Mouse (Mus musculus) urinary bladder, postnatal 36 days (tissue): ENCODE measurements around the gene Drosha.

Source experiments
- DNase-seq, 2 experiments: peaks; one replicate each; pipeline ENCODE4 v3.0.0; 2022; ENCODE audit warnings: low spot score in 2 of 2, mixed read lengths in 1 of 2

Gene Drosha

DNA sequence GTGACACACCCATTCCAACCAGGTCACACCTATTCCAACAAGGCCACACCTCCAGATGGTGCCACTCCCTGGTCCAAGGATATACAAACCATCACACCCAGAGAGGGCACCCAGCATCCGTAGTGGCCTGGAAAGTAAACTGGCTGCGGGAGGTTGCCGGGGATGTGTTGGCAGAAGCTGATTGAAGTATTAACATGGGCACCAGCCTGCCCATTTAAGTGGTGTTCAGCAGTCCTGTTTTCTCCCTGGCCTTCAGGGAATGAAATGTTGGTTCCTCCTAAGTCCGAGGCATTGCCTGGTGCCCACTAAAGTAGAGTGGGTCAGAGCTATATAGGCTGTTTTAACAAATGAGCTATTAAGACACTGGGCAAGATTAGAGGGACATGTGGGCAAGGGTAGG, 8.0 kb downstream of the Drosha start:
- DNase-seq: no peak

DNA sequence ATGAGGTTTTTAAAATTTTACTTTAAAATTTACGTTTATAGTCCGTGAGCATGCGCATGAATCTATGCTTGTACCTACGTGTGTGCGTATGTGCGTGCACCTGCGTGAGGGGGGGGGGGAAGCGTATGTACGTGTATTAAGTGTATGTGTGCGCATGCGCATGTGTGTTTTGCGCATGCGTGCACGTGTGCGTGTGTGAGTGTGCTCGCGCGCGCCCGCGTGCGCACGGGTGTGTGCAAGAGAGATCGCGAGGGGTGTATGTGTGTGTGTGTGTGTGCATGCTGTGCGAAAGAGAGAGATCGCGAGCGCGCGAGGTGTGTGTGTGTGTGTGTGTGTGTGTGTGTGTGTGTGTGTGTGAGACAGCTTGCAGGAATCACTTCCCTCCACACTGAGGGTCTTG, 8.8 kb downstream of the Drosha start:
- no peak for DNase-seq

DNA sequence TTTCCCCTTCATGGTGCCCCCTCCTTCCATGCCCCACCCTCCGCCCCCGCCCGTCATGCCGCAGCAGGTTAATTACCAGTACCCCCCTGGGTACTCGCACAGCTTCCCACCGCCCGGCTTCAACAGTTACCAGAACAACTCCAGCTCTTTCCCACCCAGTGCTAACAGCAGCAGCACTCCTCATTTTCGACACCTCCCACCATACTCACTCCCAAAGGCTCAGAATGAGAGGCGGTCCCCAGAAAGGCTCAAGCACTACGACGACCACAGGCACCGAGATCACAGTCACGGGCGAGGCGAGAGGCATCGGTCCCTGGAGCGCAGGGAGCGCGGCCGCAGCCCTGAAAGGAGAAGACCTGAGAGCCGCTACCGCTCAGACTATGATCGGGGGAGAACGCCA, 9.6 kb downstream of the Drosha start:
- no peak for DNase-seq

DNA sequence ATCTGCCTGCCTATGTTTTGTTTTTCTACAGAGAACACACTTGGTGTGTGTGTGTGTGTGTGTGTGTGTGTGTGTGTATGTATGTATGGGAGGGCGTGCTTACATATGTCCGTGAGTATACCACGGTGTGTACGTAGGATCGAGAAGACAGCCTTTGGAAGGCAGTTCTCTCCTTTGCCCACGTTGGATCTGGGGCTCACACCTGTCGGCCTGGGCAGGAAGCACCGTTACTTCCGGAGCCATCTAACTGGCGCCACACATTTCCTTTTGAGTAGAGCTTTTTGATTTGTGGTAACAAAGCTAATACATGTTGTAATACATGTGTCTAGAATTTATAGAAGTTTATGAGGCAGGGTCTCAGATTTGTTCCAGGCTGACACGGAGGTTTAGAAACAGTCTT, 16.1 kb downstream of the Drosha start:
- DNase-seq: no peak

DNA sequence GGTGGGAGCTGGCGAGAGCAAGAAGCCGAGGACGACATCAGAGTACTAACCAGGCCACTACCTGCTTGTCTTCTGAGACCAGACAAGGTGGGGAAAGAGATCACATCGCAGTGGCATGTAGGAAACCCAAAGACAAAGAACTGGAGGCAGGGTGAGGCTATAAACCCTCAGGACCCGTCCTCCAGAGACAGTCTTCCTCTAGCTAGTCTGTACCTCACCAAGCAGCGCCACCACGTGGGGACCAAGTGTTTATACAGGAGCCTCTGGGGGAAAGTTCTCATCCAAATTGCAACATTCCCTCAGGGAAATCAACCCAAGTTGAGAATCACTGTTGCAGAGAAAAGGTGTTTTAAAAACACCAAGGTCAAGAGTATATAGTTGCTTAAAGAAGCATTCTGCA, 18.2 kb downstream of the Drosha start:
- no peak for DNase-seq

DNA sequence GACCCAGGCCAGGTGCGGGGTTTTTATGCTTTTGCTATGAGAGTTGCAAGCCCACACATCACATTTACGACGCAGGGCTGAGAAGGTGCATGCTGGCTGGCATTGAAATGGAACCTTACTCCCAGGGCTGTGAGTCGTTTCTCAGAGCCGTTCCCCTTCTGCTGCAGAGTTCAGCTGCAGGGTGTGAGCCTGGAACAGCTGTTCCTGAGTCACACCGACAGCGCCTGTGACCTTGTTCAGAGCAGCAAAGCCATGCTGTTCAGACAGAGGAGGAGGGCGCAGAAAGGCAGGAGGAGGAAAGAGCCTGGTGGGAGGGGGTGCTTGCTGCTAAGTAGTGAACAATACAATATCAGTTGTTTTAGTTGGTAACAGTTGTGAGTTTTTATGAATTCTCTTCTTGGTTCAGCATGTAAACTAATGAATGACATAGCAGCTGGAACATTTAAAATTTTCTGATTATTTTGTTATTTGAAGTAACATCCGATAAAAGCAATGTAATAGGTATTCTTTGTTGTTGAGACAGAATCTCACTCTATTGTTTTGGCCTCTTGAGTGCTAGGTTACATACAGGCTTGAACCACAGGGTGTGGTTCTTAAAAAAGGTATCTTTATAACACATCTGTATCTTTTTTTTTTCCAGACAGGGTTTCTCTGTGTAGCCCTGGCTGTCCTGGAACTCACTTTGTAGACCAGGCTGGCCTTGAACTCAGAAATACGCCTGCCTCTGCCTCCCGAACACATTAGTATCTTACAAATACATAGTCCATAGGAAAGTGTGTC, 23.8 kb downstream of the Drosha start:
- DNase-seq: no peak

DNA sequence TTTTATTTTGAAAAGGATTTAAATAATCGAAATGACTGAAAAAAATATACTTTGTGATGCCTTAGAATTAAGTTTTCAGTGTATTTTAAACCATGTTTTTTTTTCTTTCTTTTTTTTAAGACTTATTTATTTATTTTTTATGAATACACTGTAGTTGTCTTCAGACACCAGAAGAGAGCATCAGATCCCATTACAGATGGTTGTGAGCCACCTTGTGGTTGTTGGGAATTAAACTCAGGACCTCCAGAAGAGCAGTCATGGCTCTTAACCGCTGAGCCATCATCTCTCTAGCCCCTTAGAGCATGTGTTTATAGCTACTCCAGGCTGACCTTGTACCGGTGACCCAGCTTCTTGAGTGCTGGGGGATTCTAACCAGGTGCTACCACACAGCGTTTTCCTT, 24.8 kb downstream of the Drosha start:
- DNase-seq: no peak

DNA sequence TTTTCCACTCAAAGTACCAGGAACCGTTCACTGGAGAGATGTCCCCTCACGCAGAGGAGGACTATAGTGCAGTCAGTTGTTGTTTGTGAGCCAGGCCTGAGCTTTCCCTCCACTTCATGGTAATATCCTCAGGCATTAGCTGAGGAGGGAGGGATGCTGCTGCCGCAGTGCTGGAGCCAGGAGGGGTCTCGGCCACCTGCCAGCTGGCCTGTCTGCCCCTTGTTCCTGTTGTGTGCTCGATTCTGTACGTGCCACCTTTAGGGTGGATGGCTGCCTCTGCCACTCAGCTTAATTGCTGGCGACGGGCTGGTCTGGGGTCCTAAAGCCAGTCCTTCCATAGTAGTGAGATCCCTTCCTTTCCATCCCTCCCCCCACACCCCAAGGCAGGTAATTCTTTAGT, 28.9 kb downstream of the Drosha start:
- DNase-seq: no peak

DNA sequence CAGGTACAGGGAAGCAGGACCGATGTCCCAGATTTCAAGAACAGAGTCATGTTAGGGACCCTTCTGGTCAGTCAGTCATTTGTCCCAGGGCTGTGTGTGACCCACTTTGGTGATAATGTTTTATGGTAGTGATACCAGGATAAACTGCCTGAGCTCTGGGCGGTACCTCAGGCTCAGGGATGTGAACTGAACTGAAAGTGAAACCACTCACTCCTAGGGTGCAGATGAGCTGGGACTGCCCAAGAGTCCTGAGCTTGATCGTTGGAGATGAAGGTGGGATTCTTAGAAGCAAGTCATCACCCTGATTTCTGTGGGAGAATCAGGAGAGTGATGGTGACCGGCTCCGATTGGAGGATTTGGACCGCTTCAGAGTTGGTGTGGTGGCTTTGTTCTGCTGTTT, 32.2 kb downstream of the Drosha start:
- DNase-seq: no peak

DNA sequence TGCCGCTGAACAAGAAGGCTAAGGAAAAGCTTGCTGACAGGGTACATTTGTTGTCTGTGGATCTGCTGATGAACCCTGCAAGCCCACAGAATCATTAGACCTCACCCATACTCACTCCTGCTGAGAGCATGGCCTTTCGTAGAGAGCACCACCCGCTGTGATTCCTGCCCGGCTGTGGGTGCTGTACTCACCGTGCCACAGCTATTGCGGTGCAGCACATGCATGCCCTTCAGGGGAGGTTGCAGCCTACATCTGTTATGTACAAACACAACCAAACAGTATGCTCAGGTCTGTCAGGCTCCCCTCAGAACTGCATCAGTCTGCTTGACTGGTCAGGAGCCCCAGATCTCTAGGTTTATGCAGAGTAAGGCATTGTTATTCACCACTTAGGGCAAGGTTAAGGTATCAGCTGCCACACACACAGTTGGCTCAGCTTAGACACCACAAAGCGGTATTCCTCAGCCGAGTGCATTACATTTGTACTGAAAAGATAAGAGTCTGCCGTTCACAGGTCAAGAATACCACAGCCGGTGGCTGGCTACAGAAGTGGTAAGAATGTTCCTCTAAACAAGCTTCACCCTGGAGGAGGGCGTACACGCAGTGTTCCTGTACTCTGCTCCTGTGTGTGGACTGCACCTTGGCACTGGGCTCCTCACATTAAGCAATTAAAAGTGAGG, 33.4 kb downstream of the Drosha start:
- no peak for DNase-seq

DNA sequence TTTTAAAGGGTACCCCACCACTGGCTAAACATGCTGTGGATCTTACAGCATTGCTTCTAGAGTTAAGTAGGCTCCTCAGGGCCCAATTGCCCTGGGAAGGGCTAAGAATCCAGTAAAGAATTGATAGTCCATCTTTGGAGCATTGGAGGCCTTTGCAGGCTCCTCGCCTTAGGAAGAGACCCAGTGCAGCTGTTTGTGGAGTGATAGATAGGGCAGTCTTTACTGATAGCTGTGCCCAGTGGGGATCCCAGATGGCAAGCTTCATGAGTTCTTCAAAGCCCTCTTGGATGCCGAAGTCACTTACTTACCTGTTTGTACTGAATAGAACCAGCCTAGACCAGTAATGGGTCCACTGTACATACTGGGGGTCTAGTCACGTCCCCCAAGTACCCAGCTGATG, 34.0 kb downstream of the Drosha start:
- no peak for DNase-seq

DNA sequence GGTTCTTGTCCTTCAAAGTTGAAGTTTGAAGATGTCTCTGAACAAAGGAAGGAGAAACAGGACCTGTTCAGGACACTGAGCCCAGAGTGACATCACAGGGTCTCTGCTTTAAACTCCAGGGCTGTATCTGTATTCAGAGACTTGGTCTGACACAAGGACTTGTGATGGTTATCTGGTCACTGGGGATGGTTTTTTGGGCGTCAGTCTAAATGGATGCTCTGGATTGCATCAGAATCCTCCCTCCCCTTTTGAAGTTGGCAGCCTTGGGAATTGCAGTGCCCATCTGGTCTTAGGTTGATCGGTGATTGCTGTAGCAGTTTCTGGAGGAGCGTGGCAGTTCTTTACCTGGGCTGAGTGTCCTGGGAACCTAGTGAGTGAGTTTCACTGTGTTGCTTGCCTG, 37.4 kb downstream of the Drosha start:
- no peak for DNase-seq

DNA sequence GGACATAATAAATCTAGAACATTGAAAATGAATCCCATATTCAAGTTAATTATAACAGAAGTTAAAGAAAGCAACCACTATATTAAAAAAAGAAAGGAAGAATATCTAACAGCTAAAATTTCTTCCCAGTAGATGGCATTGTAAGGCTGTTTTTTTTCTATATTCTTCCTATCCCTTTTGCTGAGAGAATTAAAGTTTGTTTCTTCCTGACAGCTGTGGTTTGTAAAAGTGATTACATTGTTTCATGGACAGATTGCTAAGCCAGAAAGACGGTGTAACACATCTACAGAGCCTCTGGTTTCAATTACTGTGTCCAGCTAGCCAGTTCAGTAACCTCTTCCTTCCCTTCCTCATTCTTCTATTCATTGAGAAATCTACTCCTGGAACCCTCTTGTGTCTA, 39.1 kb downstream of the Drosha start:
- DNase-seq: no peak

DNA sequence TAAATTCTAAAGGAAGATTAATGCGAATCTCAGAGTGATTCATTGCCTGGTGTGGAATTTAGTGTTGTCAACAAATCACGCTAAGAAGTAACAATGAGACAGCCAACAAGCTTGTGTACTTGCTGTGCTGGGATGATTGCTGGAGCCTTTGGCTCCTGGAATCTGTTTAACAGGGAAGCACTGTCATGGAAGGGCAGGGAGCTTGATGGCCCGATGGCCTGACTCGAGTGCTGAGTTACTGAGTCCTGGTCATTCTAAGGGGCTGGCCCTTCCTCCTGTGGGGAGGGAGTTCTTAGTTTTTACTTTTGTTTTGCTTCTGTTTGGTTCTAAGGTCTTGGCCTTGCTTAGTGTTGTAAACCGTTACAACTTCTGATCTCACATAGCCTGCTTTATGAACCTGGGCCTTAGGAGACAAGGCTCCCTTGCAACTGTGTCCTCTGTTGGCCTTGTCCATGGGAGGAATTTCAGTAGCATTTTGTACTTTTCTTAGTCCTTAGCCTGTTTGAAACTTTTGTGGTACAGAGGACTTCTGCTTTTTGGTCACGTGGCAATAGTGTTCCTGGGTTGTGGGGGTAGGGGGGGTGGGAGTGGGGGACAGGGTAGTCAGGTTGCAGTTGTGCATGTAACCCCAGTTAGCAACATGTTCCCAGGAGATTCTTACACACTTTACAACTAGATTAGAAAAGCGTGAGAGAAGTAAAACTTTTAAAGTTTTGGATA, 41.1 kb downstream of the Drosha start:
- DNase-seq: no peak

DNA sequence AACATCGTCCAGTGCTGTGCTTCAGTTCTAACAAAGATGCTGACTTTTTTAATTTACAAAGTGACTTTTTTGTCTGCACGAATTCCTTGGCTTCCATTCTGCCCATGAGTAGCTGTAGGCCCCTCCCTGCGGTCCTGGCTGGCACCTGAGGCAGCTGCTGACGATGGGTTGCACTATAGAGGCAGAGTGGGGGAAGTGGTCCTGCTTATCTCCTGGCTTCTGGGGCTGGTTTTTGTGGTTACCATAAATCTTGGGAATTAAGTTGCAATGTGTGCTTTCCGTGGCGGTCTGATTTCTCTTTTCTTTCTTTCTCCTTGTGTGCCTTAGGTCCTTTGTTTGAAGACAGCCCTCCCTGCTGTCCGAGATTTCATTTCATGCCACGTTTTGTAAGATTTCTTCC, 42.7 kb downstream of the Drosha start:
- DNase-seq: no peak

DNA sequence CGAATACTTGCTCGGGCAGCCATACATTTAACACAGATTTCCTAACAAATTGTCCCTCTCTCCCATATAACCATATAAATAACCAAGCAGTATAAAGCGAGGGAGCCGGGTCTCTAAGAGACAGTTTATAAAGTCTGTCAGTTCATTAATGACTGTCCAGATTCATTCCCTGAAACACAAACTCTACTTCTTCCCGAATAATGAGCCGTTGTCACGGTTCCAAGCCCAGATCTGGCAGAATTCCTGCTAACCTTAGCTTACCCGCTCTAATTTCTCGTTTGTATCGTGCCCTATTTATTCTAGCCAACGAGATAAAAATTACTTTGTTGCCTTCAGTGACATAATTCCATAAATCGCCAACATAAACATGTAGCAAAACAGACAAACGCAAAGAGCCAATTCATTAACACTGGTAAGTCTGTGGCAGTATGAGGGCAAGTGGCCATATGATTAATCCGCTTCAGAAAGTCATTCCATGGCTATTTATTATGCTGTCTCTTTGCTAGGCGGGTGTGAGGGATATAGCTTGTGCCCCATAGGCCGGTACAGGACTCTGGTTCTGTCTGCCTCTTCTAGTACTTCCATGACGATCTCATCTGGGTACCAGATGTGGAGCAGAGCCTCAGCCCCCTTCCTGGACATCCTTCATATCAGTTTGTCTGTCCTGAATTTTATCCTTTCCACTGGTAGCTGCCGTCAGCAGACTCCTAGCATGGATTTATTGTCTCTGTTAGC, 51.0 kb downstream of the Drosha start:
- no peak for DNase-seq

DNA sequence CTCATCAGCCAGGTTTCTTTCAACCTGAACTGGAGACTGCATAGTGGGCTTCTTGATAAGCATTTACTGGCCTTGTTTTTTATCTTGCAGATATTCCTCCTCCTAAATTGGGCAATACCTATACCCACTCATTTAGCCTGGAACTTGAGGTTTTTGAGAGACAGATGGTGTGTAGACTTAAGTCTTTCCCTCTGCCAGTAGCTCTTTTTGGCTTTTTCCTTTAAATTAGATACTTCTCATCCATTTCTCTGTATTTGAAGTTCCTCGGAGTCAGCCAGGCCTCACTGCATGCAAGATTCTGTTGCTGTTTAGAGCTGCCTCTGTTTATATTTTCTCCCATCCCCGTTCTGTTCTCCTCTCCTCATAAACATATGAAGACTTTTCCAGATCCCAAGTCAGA, 51.7 kb downstream of the Drosha start:
- DNase-seq: no peak

DNA sequence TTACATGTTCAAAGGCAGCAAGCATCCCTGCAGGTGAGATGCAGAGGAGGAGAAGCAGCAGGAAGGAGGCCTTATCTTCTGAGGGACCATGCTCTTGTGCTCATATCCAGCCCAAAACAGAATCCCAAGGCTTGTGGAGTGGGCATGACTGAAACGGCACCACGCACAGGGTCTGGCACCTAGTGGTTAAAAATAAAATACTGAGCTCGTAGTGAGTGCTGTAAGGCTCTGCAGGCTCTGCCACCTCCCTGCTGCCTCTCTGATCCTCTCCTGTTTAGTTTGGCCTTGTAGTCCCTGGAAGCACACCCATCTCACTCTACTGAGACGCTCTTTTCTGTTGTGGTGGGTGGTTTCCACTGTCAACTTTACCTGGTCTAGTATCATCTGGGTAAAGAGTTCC, 52.3 kb downstream of the Drosha start:
- no peak for DNase-seq

DNA sequence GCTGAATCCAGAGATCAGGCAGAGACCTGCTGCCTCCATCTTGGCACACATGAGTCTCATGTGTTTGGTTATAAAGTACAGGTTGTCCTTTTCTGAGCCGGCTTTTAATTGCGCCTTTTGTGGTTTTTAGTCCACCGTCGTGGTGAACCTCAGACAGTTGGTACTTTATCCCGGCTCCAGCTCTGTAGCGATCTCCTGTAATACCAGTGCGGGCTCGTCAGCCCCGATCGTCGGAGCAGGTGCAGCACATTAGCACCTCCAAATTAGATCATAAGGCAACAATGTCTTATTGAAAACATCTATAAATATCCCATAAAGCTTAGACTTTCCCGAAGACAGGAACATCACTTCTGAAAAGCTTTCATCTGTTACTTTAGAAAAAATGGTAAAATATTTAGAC, 53.3 kb downstream of the Drosha start:
- DNase-seq: no peak

DNA sequence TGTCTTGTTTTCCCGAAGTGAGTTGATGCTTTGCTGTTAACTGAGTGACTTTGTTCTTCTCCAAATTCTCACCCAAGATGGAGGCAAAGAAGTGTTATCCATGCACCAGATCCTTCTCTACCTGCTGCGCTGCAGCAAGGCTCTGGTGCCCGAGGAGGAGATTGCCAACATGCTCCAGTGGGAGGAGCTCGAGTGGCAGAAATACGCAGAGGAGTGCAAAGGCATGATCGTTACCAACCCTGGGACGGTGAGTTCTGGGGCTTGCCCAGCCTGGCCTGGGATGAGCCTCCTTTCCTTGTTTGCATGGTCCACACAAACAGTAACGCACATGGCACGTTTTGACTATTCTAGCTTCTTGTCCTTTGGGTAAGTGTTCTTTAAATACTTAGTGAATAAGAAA, 54.0 kb downstream of the Drosha start:
- no peak for DNase-seq

DNA sequence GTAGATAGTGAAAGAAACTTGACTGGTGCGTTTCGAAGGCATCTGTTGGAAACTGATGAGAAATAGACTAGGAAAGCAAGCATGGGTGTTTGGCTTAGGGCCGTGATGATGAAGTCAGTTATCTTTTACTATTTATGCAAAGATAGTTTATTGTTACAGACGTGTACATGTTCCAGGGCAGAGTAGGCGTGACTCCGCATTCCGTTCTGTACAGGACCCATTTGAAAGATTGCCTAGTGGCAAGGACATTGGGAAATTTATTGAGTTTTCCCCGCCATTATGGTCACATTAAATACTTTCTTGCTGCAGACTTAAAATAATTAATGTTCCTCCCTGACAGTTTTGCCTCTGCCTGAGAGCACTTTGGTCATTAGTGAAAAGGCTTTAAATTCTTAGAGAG, 55.3 kb downstream of the Drosha start:
- DNase-seq: no peak

DNA sequence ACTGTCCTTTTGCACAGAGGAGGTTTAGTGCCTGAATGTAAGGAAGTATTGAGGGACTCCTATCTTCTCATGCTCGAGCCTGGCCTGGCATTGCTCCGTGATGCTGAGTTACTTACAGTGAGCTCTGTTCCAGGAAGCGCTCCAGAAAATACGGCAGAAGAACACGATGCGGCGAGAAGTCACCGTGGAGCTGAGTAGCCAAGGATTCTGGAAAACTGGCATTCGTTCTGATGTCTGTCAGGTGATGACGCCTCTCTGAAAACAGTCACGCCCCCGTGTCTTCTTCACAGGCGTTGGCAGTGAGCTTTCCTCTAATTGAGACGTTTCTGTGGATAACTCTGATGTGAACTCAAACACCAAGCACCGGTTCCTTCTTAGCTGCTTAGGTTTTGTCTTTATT, 60.2 kb downstream of the Drosha start:
- DNase-seq: no peak
